Comparison of ENCODE assay signal across 8 mouse cellular contexts in the genomic region with DNA sequence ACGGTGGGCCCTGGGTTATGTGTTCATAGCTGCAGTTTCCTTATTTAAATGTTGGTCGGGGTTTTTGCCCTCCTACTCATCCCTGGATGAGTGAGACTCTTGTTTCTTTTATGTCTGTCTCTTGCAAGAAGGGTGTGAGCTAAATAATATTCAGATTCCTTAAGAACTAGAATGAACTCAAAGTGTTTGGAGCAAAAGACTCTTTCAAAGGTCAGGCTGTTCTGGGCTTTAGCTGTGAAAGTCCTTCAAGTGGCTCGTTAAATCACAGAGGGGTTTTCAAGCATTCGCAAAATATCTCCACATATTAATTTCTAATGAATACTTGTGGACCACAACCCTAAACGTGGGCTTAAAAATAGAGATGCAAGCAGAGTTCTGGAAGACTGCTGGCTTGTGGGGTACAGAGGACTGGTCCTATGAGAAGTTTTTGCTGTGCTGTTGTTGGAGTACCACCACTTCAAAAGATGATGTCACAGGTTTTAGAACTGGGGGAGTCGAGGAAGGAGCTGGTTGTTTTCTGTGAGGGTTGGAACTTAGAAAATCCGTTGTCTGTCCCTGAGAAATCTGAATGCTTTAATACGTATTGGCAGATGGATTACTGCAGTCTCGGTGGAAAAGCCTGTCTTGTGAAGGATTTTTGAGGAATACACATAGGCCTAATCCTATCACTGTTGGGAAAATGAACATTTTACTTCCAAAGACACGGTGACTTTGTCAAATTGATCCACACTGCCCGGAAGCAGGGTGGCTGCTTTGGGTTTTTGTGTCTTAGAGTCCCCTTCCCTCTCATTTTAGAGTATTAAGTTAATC. TPM values are rescaled to one million over a fixed set of nuclear protein-coding genes. Genes with fewer than 3 reads are reported as not detected.
DNase-seq lines count a peak whose midpoint lies in the region; ATAC-seq and TF ChIP-seq lines count a peak whose summit lies in the region.

No protein-coding gene starts in this region.

- H3K4me2 ChIP-seq in limb, embryonic 12.5 days = peak overlapping the region; percentile 93
- peak overlapping the region; percentile 75 for H3K4me2 ChIP-seq in stomach, embryonic 15.5 days

- H3K9ac ChIP-seq in limb, embryonic 12.5 days (replicated peaks) = peak overlapping the region; percentile 78; the same call in 1 of the 2 replicates
- H3K9ac ChIP-seq in stomach, embryonic 15.5 days = no peak overlapping the region

- no peak for TF ChIP-seq POLR2A in testis, adult 2 months (IDR thresholded peaks at IDR 0.05; ENCODE audit: control insufficient read depth, low read depth, low read length)

- peaks cover 8% of the 10 kb centered on the region for H3K27me3 ChIP-seq in testis, adult 2 months (ENCODE audit: control insufficient read depth, insufficient read depth, low read length)
- peaks cover 18% of the 10 kb centered on the region for H3K27me3 ChIP-seq in limb, embryonic 12.5 days
- no peaks in the 10 kb centered on the region for H3K27me3 ChIP-seq in stomach, embryonic 15.5 days (replicated peaks)

- peak; percentile 44 for DNase-seq in CD4-positive, CD25-positive, alpha-beta regulatory T cell, adult 2 months (ENCODE audit: low read depth, low spot score)
- DNase-seq in testis, postnatal 10 days (ENCODE audit: low spot score) = no peak
- no peak for DNase-seq in B cell, adult 2 months
- no peak for DNase-seq in adrenal gland, postnatal 4 days (ENCODE audit: low spot score in 2 of 2)

- peak overlapping the region; percentile 59; the same call in 1 of the 2 replicates for H3K4me3 ChIP-seq in testis, adult 2 months (ENCODE audit: control insufficient read depth, low read depth, low read length)
- H3K4me3 ChIP-seq in limb, embryonic 12.5 days (replicated peaks) = peak overlapping the region; percentile 71
- peak overlapping the region; percentile 69 for H3K4me3 ChIP-seq in stomach, embryonic 15.5 days (replicated peaks)

- no peaks in the 10 kb centered on the region for H3K36me3 ChIP-seq in testis, adult 2 months (ENCODE audit: control insufficient read depth, insufficient read depth, low read length)
- H3K36me3 ChIP-seq in limb, embryonic 12.5 days = no peaks in the 10 kb centered on the region
- H3K36me3 ChIP-seq in stomach, embryonic 15.5 days = no peaks in the 10 kb centered on the region

- H3K4me1 ChIP-seq in testis, adult 2 months (ENCODE audit: control insufficient read depth, insufficient read depth, low read length) = peaks cover 6% of the 10 kb centered on the region
- H3K4me1 ChIP-seq in limb, embryonic 12.5 days (replicated peaks) = peaks cover 37% of the 10 kb centered on the region
- peaks cover 5% of the 10 kb centered on the region; the same call in 1 of the 2 replicates for H3K4me1 ChIP-seq in stomach, embryonic 15.5 days

- 35% methylated on average over 11 of the region's 11 CpGs for WGBS in limb, embryonic 12.5 days
- WGBS in stomach, embryonic 15.5 days = 51% methylated on average over 11 of the region's 11 CpGs

- ATAC-seq in CD4-positive, CD25-positive, alpha-beta regulatory T cell, adult 4 months = no peak
- ATAC-seq in limb, embryonic 12.5 days (ENCODE audit: insufficient number of reproducible peaks, insufficient read depth, low FRiP score, low TSS enrichment, low read depth) = no peak
- no peak for ATAC-seq in stomach, embryonic 15.5 days (ENCODE audit: insufficient read depth, low FRiP score, low read depth)

- peak overlapping the region; percentile 67; the same call in 1 of the 2 replicates for H3K27ac ChIP-seq in testis, adult 2 months (ENCODE audit: control insufficient read depth, insufficient read depth, low read depth, low read length)
- no peak overlapping the region for H3K27ac ChIP-seq in limb, embryonic 12.5 days
- H3K27ac ChIP-seq in stomach, embryonic 15.5 days = peak overlapping the region; percentile 99

- TF ChIP-seq CTCF in testis, adult 2 months (IDR thresholded peaks at IDR 0.05; ENCODE audit: control insufficient read depth, insufficient read depth, insufficient replicate concordance, low read depth, low read length) = no peak

- H3K9me3 ChIP-seq in limb, embryonic 12.5 days = no peaks in the 10 kb centered on the region
- no peaks in the 10 kb centered on the region for H3K9me3 ChIP-seq in stomach, embryonic 15.5 days

RNA-seq across cellular contexts. Expression of a gene that starts 1.7 kb away (rescaled TPM):
- 10 to 100 TPM in 1 of 2 experiments, 1 to 10 TPM in 1; 6.2 to 23.8 TPM for polyA plus RNA-seq in CD4-positive, CD25-positive, alpha-beta regulatory T cell, adult 4 months (2017; shearing (Covaris generic))
- polyA plus RNA-seq in testis, adult 2 months (2012; rRNA removed) = 2.2 and 2.4 TPM in 2 replicates
- polyA plus RNA-seq in limb, embryonic 12.5 days (2016; fragmentation: Nextera tagmentation; extraction: Ambion mirVana) = 0.41 and 0.48 TPM in 2 replicates
- 1.3 and 1.4 TPM in 2 replicates for polyA plus RNA-seq in stomach, embryonic 15.5 days (2015; fragmentation: Nextera tagmentation; extraction: Ambion mirVana)
- 10 to 100 TPM; 30.2 to 31.3 TPM for total RNA-seq in adrenal gland, postnatal 4 days (2021)

RNA-seq across cellular contexts. Expression of a gene that starts 2.1 kb away (rescaled TPM):
- not detected for polyA plus RNA-seq in CD4-positive, CD25-positive, alpha-beta regulatory T cell, adult 4 months (2017; shearing (Covaris generic))
- not detected in 2 replicates for polyA plus RNA-seq in testis, adult 2 months (2012; rRNA removed)
- not detected in 2 replicates for polyA plus RNA-seq in limb, embryonic 12.5 days (2016; fragmentation: Nextera tagmentation; extraction: Ambion mirVana)
- not detected in 2 replicates for polyA plus RNA-seq in stomach, embryonic 15.5 days (2015; fragmentation: Nextera tagmentation; extraction: Ambion mirVana)
- total RNA-seq in adrenal gland, postnatal 4 days (2021) = not detected

RNA-seq across cellular contexts. Expression of a gene that starts 58.2 kb away (rescaled TPM):
- polyA plus RNA-seq in CD4-positive, CD25-positive, alpha-beta regulatory T cell, adult 4 months (2017; shearing (Covaris generic)) = under 1 TPM; 0.13 to 0.33 TPM
- 0.20 and 0.66 TPM in 2 replicates for polyA plus RNA-seq in testis, adult 2 months (2012; rRNA removed)
- not detected in 2 replicates for polyA plus RNA-seq in limb, embryonic 12.5 days (2016; fragmentation: Nextera tagmentation; extraction: Ambion mirVana)
- polyA plus RNA-seq in stomach, embryonic 15.5 days (2015; fragmentation: Nextera tagmentation; extraction: Ambion mirVana) = not detected in 2 replicates
- not detected for total RNA-seq in adrenal gland, postnatal 4 days (2021)
